Mouse (Mus musculus) MEL (cell line): ENCODE data around the gene Cnn3. TPM values are rescaled to one million over a fixed set of nuclear protein-coding genes. Genes with fewer than 3 reads are reported as not detected.
A peak's percentile ranks its signal among the peaks of the same experiment; 100 is the strongest.

Source experiments
- DNase-seq: peaks from one replicate; pipeline ENCODE4 v3.0.0; 2011; ENCODE audit warnings: low read depth, low spot score
- H3K27ac ChIP-seq: 2 replicates; pipeline ENCODE4 v1.5.1; 2012; ENCODE audit warnings: low read depth, mild to moderate bottlenecking, control low read depth, low read length, moderate library complexity; ENCODE audit not compliant: control insufficient read depth
- H3K27me3 ChIP-seq, 2 experiments: fragments of 150-350 bp in 1 of 2; sonication (generic) in 1 of 2; 2 replicates each; pipeline ENCODE4 v1.6.1; 2012; ENCODE audit warnings: low read length in 2 of 2, mild to moderate bottlenecking in 2 of 2, improper control_type of control experiment in 1 of 2, moderate library complexity in 1 of 2; ENCODE audit not compliant: insufficient read depth in 2 of 2, control insufficient read depth in 1 of 2
- H3K36me3 ChIP-seq, 2 experiments: 2 replicates each; pipeline ENCODE4 v1.6.1; 2012 to 2014; ENCODE audit warnings: low read length in 2 of 2, improper control_type of control experiment in 1 of 2, inconsistent platforms in 1 of 2, mild to moderate bottlenecking in 1 of 2; ENCODE audit not compliant: insufficient read depth in 2 of 2, control insufficient read depth in 1 of 2
- H3K4me1 ChIP-seq, 2 experiments: fragments of 150-350 bp in 1 of 2; sonication (generic) in 1 of 2; 2 replicates each; pipeline ENCODE4 v1.6.1; 2012; ENCODE audit warnings: low read length in 2 of 2, improper control_type of control experiment in 1 of 2, mild to moderate bottlenecking in 1 of 2; ENCODE audit not compliant: insufficient read depth in 2 of 2, control insufficient read depth in 1 of 2
- H3K4me3 ChIP-seq, 2 experiments: fragments of 150-350 bp in 1 of 2; sonication (generic) in 1 of 2; 2 replicates each; pipeline ENCODE4 v1.5.1; 2012; ENCODE audit warnings: low read depth in 2 of 2, low read length in 2 of 2, mild to moderate bottlenecking in 2 of 2, moderate library complexity in 2 of 2, control low read depth in 1 of 2, improper control_type of control experiment in 1 of 2; ENCODE audit not compliant: control insufficient read depth in 1 of 2, insufficient read depth in 1 of 2
- H3K79me2 ChIP-seq: 2 replicates; pipeline ENCODE4 v1.6.1; 2012; ENCODE audit warnings: mild to moderate bottlenecking, low read length, moderate library complexity; ENCODE audit not compliant: control insufficient read depth, poor library complexity, insufficient read depth
- H3K9ac ChIP-seq: 2 replicates; pipeline ENCODE4 v1.6.1; 2012; ENCODE audit warnings: low read depth, mild to moderate bottlenecking, control low read depth, low read length, moderate library complexity; ENCODE audit not compliant: control insufficient read depth, poor library complexity, severe bottlenecking
- H3K9me3 ChIP-seq: fragments of 150-350 bp; sonication (generic); replicated peaks from 2 replicates; pipeline ENCODE4 v1.6.1; 2012; ENCODE audit warnings: mild to moderate bottlenecking, low read length, improper control_type of control experiment, moderate library complexity; ENCODE audit not compliant: insufficient read depth
- CHD2 ChIP-seq: IDR thresholded peaks from 2 replicates; pipeline ENCODE4 v1.6.1; 2011; ENCODE audit warnings: low read length, improper control_type of control experiment
- CTCF ChIP-seq, 3 experiments: IDR thresholded peaks in 2 of 3; conservative IDR thresholded peaks in 1 of 3; 2 replicates each; pipeline ENCODE4 v1.5.1; 2011 to 2012; ENCODE audit warnings: low read length in 3 of 3, low read depth in 2 of 3, mild to moderate bottlenecking in 2 of 3, improper control_type of control experiment in 1 of 3, inconsistent platforms in 1 of 3, mixed read lengths in 1 of 3, moderate library complexity in 1 of 3; ENCODE audit not compliant: control insufficient read depth in 1 of 3, insufficient read depth in 1 of 3, poor library complexity in 1 of 3, severe bottlenecking in 1 of 3
- E2F4 ChIP-seq: IDR thresholded peaks from 2 replicates; pipeline ENCODE4 v1.6.1; 2011; ENCODE audit warnings: low read depth, low read length, improper control_type of control experiment, borderline replicate concordance
- ELF1 ChIP-seq: IDR thresholded peaks from 2 replicates; pipeline ENCODE4 v1.6.1; 2014; ENCODE audit warnings: low read depth, mild to moderate bottlenecking, inconsistent platforms, low read length, improper control_type of control experiment, moderate library complexity
- EP300 ChIP-seq, 2 experiments: IDR thresholded peaks; 2 replicates each; pipeline ENCODE4 v1.6.1; 2011; ENCODE audit warnings: improper control_type of control experiment in 2 of 2, low read length in 2 of 2, low read depth in 1 of 2, mild to moderate bottlenecking in 1 of 2
- KAT2A ChIP-seq: conservative IDR thresholded peaks from 2 replicates; pipeline ENCODE4 v1.6.1; 2012; ENCODE audit warnings: low read depth, low read length, improper control_type of control experiment, inconsistent platforms
- MAZ ChIP-seq: IDR thresholded peaks from 2 replicates; pipeline ENCODE4 v1.6.1; 2012; ENCODE audit warnings: low read depth, mild to moderate bottlenecking, inconsistent platforms, low read length, improper control_type of control experiment
- MEF2A ChIP-seq: IDR thresholded peaks from 2 replicates; pipeline ENCODE4 v1.6.1; 2014; ENCODE audit warnings: low read depth, mild to moderate bottlenecking, inconsistent platforms, low read length, improper control_type of control experiment; ENCODE audit not compliant: poor library complexity, insufficient replicate concordance, severe bottlenecking; ENCODE audit errors: extremely low read depth
- MXI1 ChIP-seq: IDR thresholded peaks from 2 replicates; pipeline ENCODE4 v1.6.1; 2011; ENCODE audit warnings: mild to moderate bottlenecking, low read depth, low read length, improper control_type of control experiment
- MYC ChIP-seq: IDR thresholded peaks from 2 replicates; pipeline ENCODE4 v1.6.1; 2011; ENCODE audit warnings: low read depth, mild to moderate bottlenecking, low read length, improper control_type of control experiment, moderate library complexity
- NRF1 ChIP-seq: IDR thresholded peaks from 2 replicates; pipeline ENCODE4 v1.6.1; 2014; ENCODE audit warnings: low read depth, mild to moderate bottlenecking, inconsistent platforms, low read length, improper control_type of control experiment, moderate library complexity; ENCODE audit not compliant: poor library complexity, insufficient read depth, severe bottlenecking
- POLR2AphosphoS5 ChIP-seq: IDR thresholded peaks from 2 replicates; pipeline ENCODE4 v1.6.1; 2012; ENCODE audit warnings: low read depth, borderline replicate concordance, mild to moderate bottlenecking, inconsistent platforms, low read length, moderate library complexity, mixed read lengths
- RAD21 ChIP-seq: IDR thresholded peaks from 2 replicates; pipeline ENCODE4 v1.6.1; 2011; ENCODE audit warnings: mild to moderate bottlenecking, low read depth, low read length, improper control_type of control experiment
- RCOR1 ChIP-seq: IDR thresholded peaks from 2 replicates; pipeline ENCODE4 v1.6.1; 2012; ENCODE audit warnings: low read depth, mild to moderate bottlenecking, inconsistent platforms, low read length, improper control_type of control experiment
- SIN3A ChIP-seq: IDR thresholded peaks from 2 replicates; pipeline ENCODE4 v1.6.1; 2012; ENCODE audit warnings: low read length, improper control_type of control experiment, inconsistent platforms
- SMC3 ChIP-seq: IDR thresholded peaks from 2 replicates; pipeline ENCODE4 v1.6.1; 2011; ENCODE audit warnings: low read depth, low read length, improper control_type of control experiment
- TAL1 ChIP-seq: IDR thresholded peaks from 2 replicates; pipeline ENCODE4 v1.6.1; 2012; ENCODE audit warnings: mild to moderate bottlenecking, inconsistent platforms, low read length, moderate library complexity, mixed read lengths
- TBP ChIP-seq: IDR thresholded peaks from 2 replicates; pipeline ENCODE4 v1.8.0; 2011; ENCODE audit warnings: low read depth, low read length, improper control_type of control experiment
- USF2 ChIP-seq, 2 experiments: IDR thresholded peaks; 2 replicates each; pipeline ENCODE4 v1.6.1; 2011 to 2012; ENCODE audit warnings: improper control_type of control experiment in 2 of 2, low read length in 2 of 2, borderline replicate concordance in 1 of 2, inconsistent platforms in 1 of 2, low read depth in 1 of 2, mild to moderate bottlenecking in 1 of 2; ENCODE audit not compliant: insufficient read depth in 1 of 2
- ZC3H11A ChIP-seq: IDR thresholded peaks from 2 replicates; pipeline ENCODE4 v1.6.1; 2012; ENCODE audit warnings: low read depth, mild to moderate bottlenecking, inconsistent platforms, low read length, improper control_type of control experiment
- ZKSCAN1 ChIP-seq: IDR thresholded peaks from 2 replicates; pipeline ENCODE4 v1.6.1; 2012; ENCODE audit warnings: low read depth, mild to moderate bottlenecking, inconsistent platforms, low read length, improper control_type of control experiment, moderate library complexity
- ZMIZ1 ChIP-seq: IDR thresholded peaks from 2 replicates; pipeline ENCODE4 v1.6.1; 2012; ENCODE audit warnings: low read depth, mild to moderate bottlenecking, inconsistent platforms, low read length, improper control_type of control experiment, moderate library complexity
- ZNF384 ChIP-seq: IDR thresholded peaks from 2 replicates; pipeline ENCODE4 v1.6.1; 2012; ENCODE audit warnings: low read depth, mild to moderate bottlenecking, inconsistent platforms, low read length, improper control_type of control experiment
- polyA plus RNA-seq, 2 experiments: library from polyadenylated mRNA; stranded (reverse) in 1 of 2; unstranded in 1 of 2; fragments of >175 nt in 1 of 2; fragments of >200 nt in 1 of 2; gene quantifications; 2 replicates each; pipeline versions ENCODE4 v1.2.1 to v1.2.4; 2012; ENCODE audit warnings: low replicate concordance in 2 of 2, low read depth in 1 of 2; ENCODE audit not compliant: insufficient read length in 2 of 2, insufficient read depth in 1 of 2, missing spikeins in 1 of 2
- total RNA-seq: library from RNA; depleted of rRNA; stranded (reverse); fragments of 300-350 nt; gene quantifications from 2 replicates; pipeline ENCODE4 v1.2.3, GENCODE M21; 2012

Cnn3 gene
- total and polyA plus RNA-seq, 3 experiments, result not detected

- no peaks in the 10 kb centered on the region for H3K27me3 ChIP-seq
- peak; percentile 21 for DNase-seq
- TF ChIP-seq POLR2AphosphoS5 (no peak), TAL1 (no peak), MYC (no peak), KAT2A (no peak), EP300 (IDR thresholded peaks at IDR 0.05; ENCODE audit: low read depth in 1 of 2, low read length in 2 of 2) (no peak), E2F4 (no peak), ELF1 (no peak), CHD2 (no peak), RCOR1 (no peak), ZC3H11A (no peak), ZKSCAN1 (no peak), MAZ (no peak), CTCF (IDR thresholded peaks at IDR 0.05 in 2 of 3, conservative IDR thresholded peaks at IDR 0.05 in 1 of 3; ENCODE audit: control insufficient read depth in 1 of 3, insufficient read depth in 1 of 3, low read depth in 2 of 3, low read length in 3 of 3, poor library complexity in 1 of 3, severe bottlenecking in 1 of 3) (no peak), ZMIZ1 (no peak), USF2 (IDR thresholded peaks at IDR 0.05; ENCODE audit: borderline replicate concordance in 1 of 2, insufficient read depth in 1 of 2, low read depth in 1 of 2, low read length in 2 of 2) (no peak), MEF2A (no peak), NRF1 (no peak), ZNF384 (no peak), RAD21 (no peak), SMC3 (no peak)
- H3K79me2 ChIP-seq, result no peaks in the 10 kb centered on the region
- H3K36me3 ChIP-seq, result peaks cover 0 to 3% of the 10 kb centered on the region in 2 experiments; a peak in 1 of 4 replicates
- H3K4me3 ChIP-seq, result no peak overlapping the region
- no peak overlapping the region for H3K27ac ChIP-seq
- no peaks in the 10 kb centered on the region for H3K9me3 ChIP-seq
- H3K9ac ChIP-seq, result no peak overlapping the region
- peaks cover under 1 to 7% of the 10 kb centered on the region in 2 experiments; a peak in 2 of 4 replicates for H3K4me1 ChIP-seq
These were observed 54.7 kb downstream of the Cnn3 start for GRCm38 (mm10) chr3:121480961-121481436.

GRCm38 (mm10) chr3:121481564-121481963 lies 55.3 kb downstream of the Cnn3 start:
- no peak for DNase-seq
- H3K27me3 ChIP-seq, result no peaks in the 10 kb centered on the region
- H3K9me3 ChIP-seq, result no peaks in the 10 kb centered on the region
- TF ChIP-seq MXI1 (no peak), POLR2AphosphoS5 (no peak), ZKSCAN1 (no peak), CTCF (IDR thresholded peaks at IDR 0.05 in 2 of 3, conservative IDR thresholded peaks at IDR 0.05 in 1 of 3; ENCODE audit: control insufficient read depth in 1 of 3, insufficient read depth in 1 of 3, low read depth in 2 of 3, low read length in 3 of 3, poor library complexity in 1 of 3, severe bottlenecking in 1 of 3) (no peak), TAL1 (no peak), MYC (no peak), SIN3A (no peak), CHD2 (no peak), NRF1 (no peak), TBP (no peak)
- H3K9ac ChIP-seq, result no peak overlapping the region
- H3K4me1 ChIP-seq, result peaks cover 0 to 3% of the 10 kb centered on the region in 2 experiments; a peak in 2 of 4 replicates
- H3K36me3 ChIP-seq, result no peaks in the 10 kb centered on the region
- no peak overlapping the region for H3K4me3 ChIP-seq
- H3K27ac ChIP-seq, result no peak overlapping the region
- no peaks in the 10 kb centered on the region for H3K79me2 ChIP-seq
